Mouse (Mus musculus) ES-Bruce4 (cell line): Measurements from ENCODE around the gene 2510009E07Rik. TPM values are rescaled to one million over a fixed set of nuclear protein-coding genes. Genes with fewer than 3 reads are reported as not detected.

Experiments used
- H3K27ac ChIP-seq: 2 replicates; pipeline ENCODE4 v1.5.1; 2012; ENCODE audit warnings: low read length, inconsistent platforms; ENCODE audit not compliant: insufficient read depth
- H3K27me3 ChIP-seq: 2 replicates; pipeline ENCODE4 v1.6.1; 2012; ENCODE audit warnings: mild to moderate bottlenecking, low read length, inconsistent platforms; ENCODE audit not compliant: control insufficient read depth, poor library complexity, insufficient read depth, severe bottlenecking
- H3K36me3 ChIP-seq: 2 replicates; pipeline ENCODE4 v1.6.1; 2012; ENCODE audit warnings: inconsistent platforms, mild to moderate bottlenecking, low read length, moderate library complexity; ENCODE audit not compliant: control insufficient read depth, poor library complexity, insufficient read depth, severe bottlenecking
- H3K4me1 ChIP-seq: one replicate; pipeline ENCODE4 v1.8.1; 2011; ENCODE audit warnings: low read length; ENCODE audit not compliant: control insufficient read depth, insufficient read depth
- H3K4me3 ChIP-seq: 2 replicates; pipeline ENCODE4 v1.5.1; 2011; ENCODE audit warnings: low read depth, mild to moderate bottlenecking, low read length
- H3K9ac ChIP-seq: 2 replicates; pipeline ENCODE4 v1.6.1; 2012; ENCODE audit warnings: low read depth, mild to moderate bottlenecking, inconsistent platforms; ENCODE audit not compliant: poor library complexity, severe bottlenecking
- H3K9me3 ChIP-seq: replicated peaks from 2 replicates; pipeline ENCODE4 v1.6.1; 2012; ENCODE audit warnings: mild to moderate bottlenecking, low read length, inconsistent platforms; ENCODE audit not compliant: control insufficient read depth, poor library complexity, insufficient read depth, severe bottlenecking
- CTCF ChIP-seq: IDR thresholded peaks from one replicate; pipeline ENCODE4 v1.8.1; 2011; ENCODE audit warnings: low read depth, low read length
- EP300 ChIP-seq: IDR thresholded peaks from 2 replicates; pipeline ENCODE4 v1.6.1; 2011; ENCODE audit warnings: low read depth, low read length; ENCODE audit not compliant: insufficient read depth
- POLR2A ChIP-seq: IDR thresholded peaks from one replicate; pipeline ENCODE4 v1.8.1; 2011; ENCODE audit warnings: low read length; ENCODE audit not compliant: insufficient read depth
- polyA plus RNA-seq: library from polyadenylated mRNA; stranded (reverse); fragments of >200 nt; gene quantifications from 2 replicates; pipeline ENCODE4 v1.2.4, GENCODE M21; 2011; ENCODE audit warnings: low read depth; ENCODE audit not compliant: missing spikeins, insufficient read depth, insufficient read length

Gene 2510009E07Rik
- polyA plus RNA-seq, 1 experiment, result 0.39 TPM

GRCm38 (mm10) chr16:21644574-21644973, 49.9 kb downstream of the 2510009E07Rik start:
- no peak overlapping the region for H3K27ac ChIP-seq

GRCm38 (mm10) chr16:21644066-21644561, 50.4 kb downstream of the 2510009E07Rik start:
- Histone ChIP-seq H3K36me3 (no peaks in the 10 kb centered on the region), H3K4me1 (no peaks in the 10 kb centered on the region), H3K27ac (no peak overlapping the region), H3K4me3 (no peak overlapping the region), H3K9me3 (no peaks in the 10 kb centered on the region), H3K27me3 (no peaks in the 10 kb centered on the region), H3K9ac (no peak overlapping the region)
- no peak for TF ChIP-seq POLR2A
- TF ChIP-seq CTCF, result no peak
- no peak for TF ChIP-seq EP300

More at GRCm38 (mm10) chr16:21644574-21644973, 49.9 kb downstream of the 2510009E07Rik start:
- H3K9me3 ChIP-seq, result no peaks in the 10 kb centered on the region
- H3K27me3 ChIP-seq, result no peaks in the 10 kb centered on the region
- H3K36me3 ChIP-seq, result no peaks in the 10 kb centered on the region
- H3K9ac ChIP-seq, result no peak overlapping the region
- H3K4me3 ChIP-seq, result no peak overlapping the region
- no peaks in the 10 kb centered on the region for H3K4me1 ChIP-seq
- TF ChIP-seq POLR2A (no peak), EP300 (no peak), CTCF (no peak)

- Histone ChIP-seq H3K27me3 (no peaks in the 10 kb centered on the region), H3K9me3 (no peaks in the 10 kb centered on the region), H3K4me3 (no peak overlapping the region), H3K27ac (no peak overlapping the region), H3K9ac (no peak overlapping the region), H3K36me3 (no peaks in the 10 kb centered on the region), H3K4me1 (no peaks in the 10 kb centered on the region)
- no peak for TF ChIP-seq POLR2A
- no peak for TF ChIP-seq CTCF
- TF ChIP-seq EP300, result no peak
Measured at GRCm38 (mm10) chr16:21643621-21644041, 50.8 kb downstream of the 2510009E07Rik start.

GRCm38 (mm10) chr16:21642906-21643305, 51.6 kb downstream of the 2510009E07Rik start:
- Histone ChIP-seq H3K4me1 (no peaks in the 10 kb centered on the region), H3K9ac (no peak overlapping the region), H3K27me3 (no peaks in the 10 kb centered on the region), H3K36me3 (no peaks in the 10 kb centered on the region), H3K27ac (no peak overlapping the region), H3K4me3 (no peak overlapping the region), H3K9me3 (no peaks in the 10 kb centered on the region)
- TF ChIP-seq EP300, result no peak
- no peak for TF ChIP-seq POLR2A
- no peak for TF ChIP-seq CTCF

GRCm38 (mm10) chr16:21641944-21642343, 52.5 kb downstream of the 2510009E07Rik start:
- no peaks in the 10 kb centered on the region for H3K36me3 ChIP-seq
- H3K4me3 ChIP-seq, result no peak overlapping the region
- H3K9me3 ChIP-seq, result no peaks in the 10 kb centered on the region
- H3K27ac ChIP-seq, result no peak overlapping the region
- H3K4me1 ChIP-seq, result no peaks in the 10 kb centered on the region
- TF ChIP-seq CTCF (no peak), POLR2A (no peak), EP300 (no peak)
- no peak overlapping the region for H3K9ac ChIP-seq
- no peaks in the 10 kb centered on the region for H3K27me3 ChIP-seq

GRCm38 (mm10) chr16:21640766-21641499, 53.5 kb downstream of the 2510009E07Rik start:
- no peak overlapping the region for H3K27ac ChIP-seq
- no peaks in the 10 kb centered on the region for H3K9me3 ChIP-seq
- no peak overlapping the region for H3K9ac ChIP-seq
- no peak for TF ChIP-seq EP300
- no peak for TF ChIP-seq CTCF
- no peak for TF ChIP-seq POLR2A
- H3K27me3 ChIP-seq, result no peaks in the 10 kb centered on the region
- no peaks in the 10 kb centered on the region for H3K4me1 ChIP-seq
- no peak overlapping the region for H3K4me3 ChIP-seq
- H3K36me3 ChIP-seq, result no peaks in the 10 kb centered on the region
